Mouse (Mus musculus): ENCODE measurements around the gene Zfp598. TPM values are rescaled to one million over a fixed set of nuclear protein-coding genes. Genes with fewer than 3 reads are reported as not detected.
"Not testable (repeated sequence)": the region's sequence is repeated elsewhere in the genome, so short reads cannot be mapped to it uniquely, and the experiment has no call there.

Zfp598 gene
- polyA plus RNA-seq, 1 experiment from 2014 or later = 9.7 TPM

- Histone ChIP-seq H3K9ac (ENCODE audit: low read length) (no peak overlapping the region), H3K9me3 (ENCODE audit: control insufficient read depth, low read length) (no peaks in the 10 kb centered on the region), H3K4me1 (replicated peaks; ENCODE audit: control insufficient read depth, insufficient read depth) (no peaks in the 10 kb centered on the region), H3K4me3 (ENCODE audit: low read depth, low read length) (no peak overlapping the region), H3K27me3 (ENCODE audit: control insufficient read depth, insufficient read depth, low read length) (no peaks in the 10 kb centered on the region), H3K4me2 (replicated peaks; ENCODE audit: low read depth) (no peak overlapping the region), H3K27ac (replicated peaks) (no peak overlapping the region), H3K36me3 (ENCODE audit: control insufficient read depth, insufficient read depth, low read length) (peaks cover 11% of the 10 kb centered on the region)
- ATAC-seq (ENCODE audit: low FRiP score, low TSS enrichment) (0 out of 2 replicates have a peak, but pooled peaks have one; percentile 9), DNase-seq (ENCODE audit: low spot score) (no peak)
- TF ChIP-seq EP300 (optimal IDR thresholded peaks at IDR 0.05) = no peak
- TF ChIP-seq CTCF (IDR thresholded peaks at IDR 0.05; ENCODE audit: low read depth) = peak; percentile 66
- WGBS = 34% methylated on average over 2 of the region's 2 CpGs
These were observed 39.2 kb downstream of the Zfp598 start for GRCm38 (mm10) chr17:24708646-24709045.

GRCm38 (mm10) chr17:24715556-24715955 lies 46.1 kb downstream of the Zfp598 start:
- no peak overlapping the region for H3K4me2 ChIP-seq (replicated peaks; ENCODE audit: low read depth)
- DNase-seq (ENCODE audit: low spot score) = no peak
- no peak for TF ChIP-seq CTCF (IDR thresholded peaks at IDR 0.05; ENCODE audit: low read depth)
- no peak for TF ChIP-seq EP300 (optimal IDR thresholded peaks at IDR 0.05)

GRCm38 (mm10) chr17:24716166-24716682 lies 46.7 kb downstream of the Zfp598 start:
- DNase-seq (ENCODE audit: low spot score) = no peak
- Histone ChIP-seq H3K36me3 (ENCODE audit: control insufficient read depth, insufficient read depth, low read length) (peaks cover under 1% of the 10 kb centered on the region; the same call in 1 of the 2 replicates), H3K4me1 (replicated peaks; ENCODE audit: control insufficient read depth, insufficient read depth) (no peaks in the 10 kb centered on the region), H3K27ac (replicated peaks) (no peak overlapping the region), H3K9ac (ENCODE audit: low read length) (no peak overlapping the region), H3K4me3 (ENCODE audit: low read depth, low read length) (no peak overlapping the region), H3K27me3 (ENCODE audit: control insufficient read depth, insufficient read depth, low read length) (no peaks in the 10 kb centered on the region), H3K9me3 (ENCODE audit: control insufficient read depth, low read length) (no peaks in the 10 kb centered on the region), H3K4me2 (replicated peaks; ENCODE audit: low read depth) (no peak overlapping the region)
- no peak for TF ChIP-seq EP300 (optimal IDR thresholded peaks at IDR 0.05)
- TF ChIP-seq CTCF (IDR thresholded peaks at IDR 0.05; ENCODE audit: low read depth) = no peak
- 94% methylated on average over 15 of the region's 15 CpGs for WGBS
- ATAC-seq (ENCODE audit: low FRiP score, low TSS enrichment) = no peak

More at GRCm38 (mm10) chr17:24715556-24715955, 46.1 kb downstream of the Zfp598 start:
- H3K4me3 ChIP-seq (ENCODE audit: low read depth, low read length) = no peak overlapping the region
- ATAC-seq (ENCODE audit: low FRiP score, low TSS enrichment) = no peak
- no peak overlapping the region for H3K9ac ChIP-seq (ENCODE audit: low read length)
- no peaks in the 10 kb centered on the region for H3K36me3 ChIP-seq (ENCODE audit: control insufficient read depth, insufficient read depth, low read length)
- H3K27me3 ChIP-seq (ENCODE audit: control insufficient read depth, insufficient read depth, low read length) = no peaks in the 10 kb centered on the region
- WGBS = 69% methylated on average over 6 of the region's 6 CpGs
- H3K4me1 ChIP-seq (replicated peaks; ENCODE audit: control insufficient read depth, insufficient read depth) = no peaks in the 10 kb centered on the region
- H3K27ac ChIP-seq (replicated peaks) = no peak overlapping the region
- no peaks in the 10 kb centered on the region for H3K9me3 ChIP-seq (ENCODE audit: control insufficient read depth, low read length)

GRCm38 (mm10) chr17:24717943-24718342 lies 48.5 kb downstream of the Zfp598 start, which contains the start of the genes Rnf151 and Rps2:
TSS of gene Rnf151 (minus strand) at chr17:24718063.
TSS of gene Rps2 (plus strand) at chr17:24718116.
- peak within 1 kb of the TSS; percentile 24 for H3K4me2 ChIP-seq (replicated peaks; ENCODE audit: low read depth)
- peaks cover 10% of the 10 kb centered on the region for H3K36me3 ChIP-seq (ENCODE audit: control insufficient read depth, insufficient read depth, low read length)
- no peak for TF ChIP-seq CTCF (IDR thresholded peaks at IDR 0.05; ENCODE audit: low read depth)
- TF ChIP-seq EP300 (optimal IDR thresholded peaks at IDR 0.05) = no peak
- ATAC-seq (ENCODE audit: low FRiP score, low TSS enrichment) (no peak), DNase-seq (ENCODE audit: low spot score) (no peak)
- H3K9ac ChIP-seq (ENCODE audit: low read length) = no peak within 1 kb of the TSS
- H3K27ac ChIP-seq (replicated peaks) = no peak within 1 kb of the TSS
- H3K4me3 ChIP-seq (ENCODE audit: low read depth, low read length) = peak within 1 kb of the TSS; percentile 50
- H3K4me1 ChIP-seq (replicated peaks; ENCODE audit: control insufficient read depth, insufficient read depth) = 0 out of 2 replicates have a peak, but pooled peaks cover 2% of the 10 kb centered on the region
- H3K9me3 ChIP-seq (ENCODE audit: control insufficient read depth, low read length) = no peaks in the 10 kb centered on the region
- no peaks in the 10 kb centered on the region for H3K27me3 ChIP-seq (ENCODE audit: control insufficient read depth, insufficient read depth, low read length)
- WGBS = 77% methylated on average over 4 of the region's 4 CpGs

- H3K4me3 ChIP-seq (ENCODE audit: low read depth, low read length) = peak overlapping the region; percentile 50
- H3K27me3 ChIP-seq (ENCODE audit: control insufficient read depth, insufficient read depth, low read length); DNase-seq (ENCODE audit: low spot score); H3K4me1 ChIP-seq (replicated peaks; ENCODE audit: control insufficient read depth, insufficient read depth); H3K36me3 ChIP-seq (ENCODE audit: control insufficient read depth, insufficient read depth, low read length); H3K9me3 ChIP-seq (ENCODE audit: control insufficient read depth, low read length); ATAC-seq (ENCODE audit: low FRiP score, low TSS enrichment); H3K27ac ChIP-seq (replicated peaks): not testable (repeated sequence)
- peak overlapping the region; percentile 24 for H3K4me2 ChIP-seq (replicated peaks; ENCODE audit: low read depth)
- TF ChIP-seq CTCF (IDR thresholded peaks at IDR 0.05; ENCODE audit: low read depth) = peak; percentile 51
- H3K9ac ChIP-seq (ENCODE audit: low read length) = peak overlapping the region; percentile 61; the same call in 1 of the 2 replicates
- 54% methylated on average over 5 of the region's 5 CpGs for WGBS
These were observed 49.5 kb downstream of the Zfp598 start for GRCm38 (mm10) chr17:24718938-24719337.

GRCm38 (mm10) chr17:24719494-24720222 lies 50.2 kb downstream of the Zfp598 start:
- peak overlapping the region; percentile 94 for H3K27ac ChIP-seq (replicated peaks)
- peak overlapping the region; percentile 88 for H3K9ac ChIP-seq (ENCODE audit: low read length)
- no peaks in the 10 kb centered on the region for H3K27me3 ChIP-seq (ENCODE audit: control insufficient read depth, insufficient read depth, low read length)
- peak overlapping the region; percentile 50 for H3K4me3 ChIP-seq (ENCODE audit: low read depth, low read length)
- DNase-seq (ENCODE audit: low spot score) = peak; percentile 99
- peaks cover 10% of the 10 kb centered on the region for H3K36me3 ChIP-seq (ENCODE audit: control insufficient read depth, insufficient read depth, low read length)
- TF ChIP-seq CTCF (IDR thresholded peaks at IDR 0.05; ENCODE audit: low read depth) (peak; percentile 29), EP300 (optimal IDR thresholded peaks at IDR 0.05) (peak; percentile 77)
- no peaks in the 10 kb centered on the region for H3K9me3 ChIP-seq (ENCODE audit: control insufficient read depth, low read length)
- ATAC-seq (ENCODE audit: low FRiP score, low TSS enrichment) = peak; percentile 97
- WGBS = under 1% methylated on average over 61 of the region's 61 CpGs
- H3K4me1 ChIP-seq (replicated peaks; ENCODE audit: control insufficient read depth, insufficient read depth) = 0 out of 2 replicates have a peak, but pooled peaks cover 2% of the 10 kb centered on the region
- H3K4me2 ChIP-seq (replicated peaks; ENCODE audit: low read depth) = peak overlapping the region; percentile 66

GRCm38 (mm10) chr17:24720616-24721015 lies 51.1 kb downstream of the Zfp598 start:
- not testable (repeated sequence) for DNase-seq (ENCODE audit: low spot score); H3K36me3 ChIP-seq (ENCODE audit: control insufficient read depth, insufficient read depth, low read length); H3K27me3 ChIP-seq (ENCODE audit: control insufficient read depth, insufficient read depth, low read length); ATAC-seq (ENCODE audit: low FRiP score, low TSS enrichment); H3K4me1 ChIP-seq (replicated peaks; ENCODE audit: control insufficient read depth, insufficient read depth); H3K9me3 ChIP-seq (ENCODE audit: control insufficient read depth, low read length)
- WGBS = 0% methylated on average over 11 of the region's 11 CpGs
- Histone ChIP-seq H3K9ac (ENCODE audit: low read length) (peak overlapping the region; percentile 88), H3K4me2 (replicated peaks; ENCODE audit: low read depth) (peak overlapping the region; percentile 66), H3K27ac (replicated peaks) (peak overlapping the region; percentile 94), H3K4me3 (ENCODE audit: low read depth, low read length) (peak overlapping the region; percentile 50)

GRCm38 (mm10) chr17:24721383-24721955 lies 52.0 kb downstream of the Zfp598 start:
- H3K9me3 ChIP-seq (ENCODE audit: control insufficient read depth, low read length); H3K4me1 ChIP-seq (replicated peaks; ENCODE audit: control insufficient read depth, insufficient read depth); H3K27me3 ChIP-seq (ENCODE audit: control insufficient read depth, insufficient read depth, low read length); ATAC-seq (ENCODE audit: low FRiP score, low TSS enrichment); DNase-seq (ENCODE audit: low spot score); H3K36me3 ChIP-seq (ENCODE audit: control insufficient read depth, insufficient read depth, low read length): not testable (repeated sequence)
- WGBS = 46% methylated on average over 7 of the region's 7 CpGs
- Histone ChIP-seq H3K4me3 (ENCODE audit: low read depth, low read length) (peak overlapping the region; percentile 50; the same call in 1 of the 2 replicates), H3K27ac (replicated peaks) (peak overlapping the region; percentile 45; the same call in 1 of the 2 replicates), H3K4me2 (replicated peaks; ENCODE audit: low read depth) (peak overlapping the region; percentile 66), H3K9ac (ENCODE audit: low read length) (peak overlapping the region; percentile 32)
